Mouse (Mus musculus): ENCODE measurements around the gene Sec22a. TPM values are rescaled to one million over a fixed set of nuclear protein-coding genes. Genes with fewer than 3 reads are reported as not detected.

The Sec22a gene
- total RNA-seq, 2 experiments from 2014 or later, result 14.5 to 17.0 TPM

GRCm38 (mm10) chr16:35311586-35311985 is 52.1 kb downstream of the Sec22a start:
- no peak for DNase-seq (ENCODE audit: extremely low spot score in 1 of 2, low spot score in 1 of 2)

GRCm38 (mm10) chr16:35310551-35311110 is 53.1 kb downstream of the Sec22a start:
- no peak for DNase-seq (ENCODE audit: extremely low spot score in 1 of 2, low spot score in 1 of 2)

GRCm38 (mm10) chr16:35309634-35310033 is 54.1 kb downstream of the Sec22a start:
- no peak for DNase-seq (ENCODE audit: extremely low spot score in 1 of 2, low spot score in 1 of 2)

GRCm38 (mm10) chr16:35308486-35309143 is 55.1 kb downstream of the Sec22a start:
- no peak for DNase-seq (ENCODE audit: extremely low spot score in 1 of 2, low spot score in 1 of 2)

GRCm38 (mm10) chr16:35308016-35308415 is 55.7 kb downstream of the Sec22a start:
- DNase-seq (ENCODE audit: extremely low spot score in 1 of 2, low spot score in 1 of 2), result no peak

GRCm38 (mm10) chr16:35307331-35307730 is 56.4 kb downstream of the Sec22a start:
- no peak for DNase-seq (ENCODE audit: extremely low spot score in 1 of 2, low spot score in 1 of 2)

- no peak for DNase-seq (ENCODE audit: extremely low spot score in 1 of 2, low spot score in 1 of 2)
These were observed 57.1 kb downstream of the Sec22a start for GRCm38 (mm10) chr16:35306631-35307030.

- no peak for DNase-seq (ENCODE audit: extremely low spot score in 1 of 2, low spot score in 1 of 2)
These were observed 58.5 kb downstream of the Sec22a start for GRCm38 (mm10) chr16:35305226-35305625.

- DNase-seq (ENCODE audit: extremely low spot score in 1 of 2, low spot score in 1 of 2), result no peak
These were observed 59.3 kb downstream of the Sec22a start for GRCm38 (mm10) chr16:35304416-35304815.

- DNase-seq (ENCODE audit: extremely low spot score in 1 of 2, low spot score in 1 of 2), result no peak
These were observed 60.0 kb downstream of the Sec22a start for GRCm38 (mm10) chr16:35303721-35304120.

- DNase-seq (ENCODE audit: extremely low spot score in 1 of 2, low spot score in 1 of 2), result no peak
These were observed 61.1 kb downstream of the Sec22a start for GRCm38 (mm10) chr16:35302441-35303280.

- DNase-seq (ENCODE audit: extremely low spot score in 1 of 2, low spot score in 1 of 2), result no peak
These were observed 63.6 kb downstream of the Sec22a start for GRCm38 (mm10) chr16:35300156-35300555.

GRCm38 (mm10) chr16:35297786-35298185 is 65.9 kb downstream of the Sec22a start:
- DNase-seq (ENCODE audit: extremely low spot score in 1 of 2, low spot score in 1 of 2), result no peak

- DNase-seq (ENCODE audit: extremely low spot score in 1 of 2, low spot score in 1 of 2), result no peak
These were observed 76.5 kb downstream of the Sec22a start for GRCm38 (mm10) chr16:35287244-35287643.

GRCm38 (mm10) chr16:35285821-35286220 is 77.9 kb downstream of the Sec22a start:
- DNase-seq (ENCODE audit: extremely low spot score in 1 of 2, low spot score in 1 of 2), result no peak

- no peak for DNase-seq (ENCODE audit: extremely low spot score in 1 of 2, low spot score in 1 of 2)
These were observed 81.3 kb downstream of the Sec22a start for GRCm38 (mm10) chr16:35282456-35282855.

GRCm38 (mm10) chr16:35278166-35278565 is 85.6 kb downstream of the Sec22a start:
- DNase-seq (ENCODE audit: extremely low spot score in 1 of 2, low spot score in 1 of 2), result no peak

GRCm38 (mm10) chr16:35272417-35272816 is 91.3 kb downstream of the Sec22a start:
- DNase-seq (ENCODE audit: extremely low spot score in 1 of 2, low spot score in 1 of 2), result no peak

GRCm38 (mm10) chr16:35271572-35271971 is 92.1 kb downstream of the Sec22a start:
- DNase-seq (ENCODE audit: extremely low spot score in 1 of 2, low spot score in 1 of 2), result no peak

- DNase-seq (ENCODE audit: extremely low spot score in 1 of 2, low spot score in 1 of 2), result no peak
These were observed 92.8 kb downstream of the Sec22a start for GRCm38 (mm10) chr16:35270945-35271344.

GRCm38 (mm10) chr16:35270353-35270934 is 93.3 kb downstream of the Sec22a start:
- peak; percentile 72 to 95 for DNase-seq (ENCODE audit: extremely low spot score in 1 of 2, low spot score in 1 of 2)
